Mouse (Mus musculus) heart, postnatal 0 days (tissue): ENCODE measurements around the gene Gm9045.
"Not testable (repeated sequence)": the region's sequence is repeated elsewhere in the genome, so short reads cannot be mapped to it uniquely, and the experiment has no call there.

Experiments used
- CTCF ChIP-seq: IDR thresholded peaks from 2 replicates; pipeline ENCODE4 v1.5.1; 2016; ENCODE audit warnings: antibody characterized with exemption, control low read depth, low read depth
- EP300 ChIP-seq: IDR thresholded peaks from 2 replicates; pipeline ENCODE4 v1.6.1; 2016; ENCODE audit warnings: antibody characterized with exemption, low read depth

DNA sequence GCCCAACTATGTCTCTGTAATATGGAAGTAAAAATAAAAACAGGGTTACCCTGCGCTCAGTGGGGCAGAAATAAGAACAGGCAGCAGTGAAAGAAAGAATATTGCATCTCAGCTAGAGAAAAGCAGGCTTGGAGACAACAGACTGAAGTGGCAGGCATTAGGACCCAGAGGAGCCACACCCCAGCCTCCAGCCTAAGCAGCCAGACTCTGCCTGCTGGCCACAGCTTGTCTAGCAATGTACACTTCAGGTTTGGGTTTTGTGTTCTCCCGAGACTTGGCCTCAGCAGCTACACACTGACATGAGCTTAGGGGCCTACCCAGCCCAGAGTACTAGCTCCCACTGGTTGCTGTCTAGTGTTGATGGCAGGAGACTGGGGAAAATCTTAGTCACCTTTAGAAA lies 35.5 kb downstream of the Gm9045 start:
- TF ChIP-seq CTCF, EP300: not testable (repeated sequence)
